Mouse (Mus musculus) megakaryocyte-erythroid progenitor cell, adult 5-6 weeks (primary cell): ENCODE results near the gene Lipk. TPM values are rescaled to one million over a fixed set of nuclear protein-coding genes. Genes with fewer than 3 reads are reported as not detected.

Source experiments
- ATAC-seq: replicated peaks from 2 replicates; pipeline ENCODE4 v1.8.0; 2016; ENCODE audit warnings: mild to moderate bottlenecking, inconsistent platforms; ENCODE audit not compliant: severe bottlenecking, poor library complexity, low FRiP score, low TSS enrichment
- total RNA-seq, 2 experiments: library from RNA; stranded (forward) in 1 of 2; stranded (reverse) in 1 of 2; fragments of 200-1000, 215-1000 nt in 1 of 2; fragments of >200 nt in 1 of 2; fragmentation: Nextera tagmentation in 1 of 2; gene quantifications; 2 replicates each; pipeline ENCODE4 v1.2.3; 2014 to 2017

Lipk gene
- not detected in 2 replicates for total RNA-seq (2014; fragmentation: Nextera tagmentation)
- total RNA-seq (2017), result not detected in 2 replicates

DNA sequence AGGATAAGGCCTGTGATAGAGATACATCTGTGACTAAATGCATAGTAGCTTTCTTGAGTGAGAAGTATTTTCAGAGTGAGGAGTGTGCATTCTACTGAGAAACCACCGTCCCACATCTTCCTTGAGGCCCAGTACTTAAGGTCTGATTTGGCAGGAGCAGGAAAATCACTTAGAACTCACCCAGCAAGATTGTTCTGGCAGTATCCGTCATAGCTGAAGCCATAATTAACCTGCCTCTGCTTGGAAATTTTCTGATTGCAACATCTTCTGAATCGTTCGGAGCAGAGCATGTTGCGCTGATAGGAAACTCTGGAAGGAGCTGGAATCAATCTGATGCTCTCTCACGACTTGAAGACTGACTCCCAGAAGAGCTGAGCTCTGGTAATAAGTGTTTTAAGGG lies at the start of gene Lipk:
Gene Lipk, plus strand, starts transcription at position 289 of the 400 bp plus-strand sequence.
- no peak for ATAC-seq

GRCm38 (mm10) chr19:33960887-33961286 lies 47.2 kb upstream of the Lipk start, which contains the start of gene Lipf:
Gene Lipf (plus strand): TSS chr19:33961187.
- ATAC-seq, result no peak

DNA sequence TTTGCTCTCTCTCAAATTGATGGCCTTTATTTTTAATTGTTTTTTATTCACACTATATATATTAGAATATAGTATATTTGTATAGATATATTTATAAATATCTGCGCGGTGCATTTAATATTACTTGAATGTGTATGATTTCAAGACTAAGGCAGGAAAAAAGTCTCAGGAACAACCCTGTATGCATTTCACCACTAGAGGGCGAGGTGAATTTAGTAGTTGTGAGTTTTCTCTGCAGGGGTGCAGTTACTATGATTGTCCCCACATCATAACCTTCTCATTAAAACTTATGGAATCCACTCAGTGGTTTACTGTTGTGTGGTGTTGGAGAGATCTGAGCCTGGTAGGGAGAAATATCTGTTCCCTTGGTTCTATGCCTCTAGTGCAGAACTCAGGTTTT lies 29.1 kb upstream of the Lipk start:
- ATAC-seq, result no peak

DNA sequence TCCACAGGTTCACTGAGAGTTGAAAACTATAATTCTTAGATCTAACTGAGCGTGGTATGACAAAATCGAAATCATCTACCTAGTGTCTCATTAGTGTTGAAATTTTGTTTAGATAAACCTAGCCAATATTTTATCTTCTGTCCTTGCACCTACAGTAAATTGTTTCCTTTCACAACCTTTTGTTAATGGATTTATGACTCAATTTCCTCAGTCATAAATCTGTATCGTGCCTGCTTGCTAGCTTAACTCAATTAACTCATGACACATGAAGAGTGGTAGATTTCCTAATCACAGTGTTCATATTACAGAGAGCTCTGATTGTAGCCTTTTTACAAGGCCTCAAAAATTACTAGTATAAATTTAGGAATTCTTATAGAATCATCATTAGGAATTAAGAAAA lies 25.0 kb upstream of the Lipk start:
- ATAC-seq, result no peak

DNA sequence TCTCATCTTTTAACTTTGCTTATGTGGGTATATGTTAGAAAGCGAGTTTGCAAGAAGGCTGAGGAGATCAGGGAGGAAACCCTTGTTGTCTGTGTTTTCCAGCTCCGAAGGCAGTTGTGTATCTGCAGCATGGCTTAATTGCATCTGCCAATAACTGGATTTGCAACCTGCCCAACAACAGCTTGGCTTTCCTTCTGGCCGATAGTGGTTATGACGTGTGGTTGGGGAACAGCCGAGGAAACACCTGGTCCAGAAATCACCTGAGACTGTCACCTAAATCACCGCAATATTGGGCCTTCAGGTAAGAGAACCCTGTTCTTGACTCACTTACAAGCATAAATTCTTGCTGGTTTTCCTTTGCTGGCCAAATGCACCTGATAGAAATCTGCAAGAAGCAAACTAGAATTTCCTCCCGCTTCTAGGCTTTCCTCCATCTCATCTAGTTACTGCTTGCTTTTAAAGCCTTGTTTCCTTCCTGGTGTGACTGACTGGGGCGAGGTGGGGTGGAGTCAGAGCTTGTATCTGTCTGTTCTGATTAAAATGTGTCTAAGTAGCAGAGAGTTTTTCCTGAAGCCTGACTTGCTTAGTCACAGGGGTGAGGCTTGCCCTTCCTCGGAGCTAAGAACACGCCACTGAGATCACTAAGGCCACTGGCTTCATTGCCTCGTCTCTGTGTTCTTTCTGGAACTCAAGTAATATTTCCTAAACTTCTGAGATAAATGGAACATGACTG lies 13.5 kb downstream of the Lipk start:
- no peak for ATAC-seq

- no peak for ATAC-seq
Observed at GRCm38 (mm10) chr19:34022759-34023158, 14.7 kb downstream of the Lipk start.

DNA sequence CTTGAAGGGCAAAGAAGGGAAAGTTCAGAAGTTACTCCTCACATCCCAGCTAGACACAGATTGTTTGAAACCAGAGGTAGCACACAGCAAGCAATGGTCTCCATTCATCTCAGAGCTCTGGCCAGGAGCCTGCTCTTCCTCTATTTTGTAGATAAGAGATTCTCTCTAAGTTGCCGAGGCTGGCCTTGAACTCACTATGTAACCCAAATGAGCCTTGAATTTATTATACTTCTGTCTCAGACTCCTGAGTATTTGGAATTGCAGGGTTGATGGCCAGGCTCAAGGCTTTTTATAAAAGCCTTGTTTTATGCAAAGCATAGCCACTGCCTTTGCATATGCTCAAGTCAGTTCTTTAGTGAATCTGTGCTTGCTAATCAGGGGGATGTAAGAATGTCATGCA lies 31.6 kb downstream of the Lipk start:
- ATAC-seq, result no peak

GRCm38 (mm10) chr19:34043008-34043407 lies 34.9 kb downstream of the Lipk start:
- ATAC-seq, result no peak

DNA sequence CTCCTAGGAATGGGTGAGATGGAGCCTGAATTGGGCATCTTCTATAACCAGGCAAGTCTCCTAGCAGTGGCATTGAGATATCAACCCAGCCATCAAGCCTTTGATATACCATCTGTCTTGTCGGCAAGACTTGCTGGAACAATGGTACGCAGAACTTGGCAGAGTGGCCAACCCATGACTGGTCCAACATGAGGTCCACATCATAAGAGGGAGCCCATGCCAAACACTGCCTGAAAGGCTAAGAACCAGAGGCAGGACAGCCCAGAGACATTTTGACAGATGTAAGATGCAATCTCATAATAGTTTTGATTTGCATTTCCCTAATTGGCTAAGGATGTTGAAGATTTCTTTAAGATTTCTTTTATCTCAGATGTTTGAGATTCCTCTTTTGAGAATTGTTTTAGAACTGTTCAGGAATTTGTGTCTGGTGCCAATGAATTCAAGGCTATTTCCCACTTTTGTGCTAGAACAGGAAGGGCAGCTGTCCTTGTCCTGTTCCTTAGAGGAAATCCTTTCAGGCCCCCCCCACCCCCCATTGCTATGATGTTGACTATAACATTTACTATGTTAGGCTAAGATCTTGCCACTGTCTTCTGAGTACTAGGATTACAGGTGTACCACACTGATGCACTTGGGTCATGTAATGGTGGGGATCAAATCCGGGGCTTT lies 41.4 kb downstream of the Lipk start:
- no peak for ATAC-seq

GRCm38 (mm10) chr19:34051502-34051901 lies 43.4 kb downstream of the Lipk start:
- no peak for ATAC-seq

DNA sequence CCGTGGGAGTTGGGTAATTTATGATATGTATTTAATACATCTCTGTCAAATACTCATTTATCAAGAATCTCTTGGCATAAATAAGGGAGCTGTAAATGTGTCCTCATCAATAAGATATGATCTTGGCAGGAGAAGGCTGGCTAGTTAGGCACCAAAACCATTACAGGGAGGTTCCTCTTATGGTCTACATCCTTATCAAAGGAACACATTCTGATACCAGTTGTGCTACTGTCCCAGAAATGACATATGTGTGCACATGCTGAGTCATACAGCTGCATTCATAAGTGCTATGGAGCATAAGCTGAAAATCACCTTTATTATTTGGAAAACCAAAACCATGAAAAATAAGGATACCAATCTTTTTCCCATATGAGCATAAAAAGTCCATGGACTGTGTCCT lies 55.5 kb downstream of the Lipk start:
- ATAC-seq, result no peak

DNA sequence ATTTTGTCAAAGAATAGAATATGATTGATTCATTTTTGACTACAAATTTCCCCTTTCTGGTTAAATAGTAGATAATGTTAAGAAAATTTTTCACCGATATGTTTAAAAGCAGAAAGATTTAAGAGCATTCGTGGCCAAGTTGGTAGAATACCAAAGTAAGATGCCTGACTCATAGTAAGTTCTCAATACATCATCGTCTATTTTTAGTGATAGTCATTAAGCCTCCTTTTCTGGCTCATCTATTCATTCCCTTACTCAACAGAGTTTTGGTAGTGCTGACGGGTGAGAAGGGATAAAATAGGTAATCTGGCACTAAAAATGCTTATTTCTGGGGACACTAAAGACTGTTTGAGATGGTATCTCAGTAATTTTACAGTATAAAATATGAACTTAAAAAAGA lies 56.0 kb downstream of the Lipk start:
- ATAC-seq, result no peak

DNA sequence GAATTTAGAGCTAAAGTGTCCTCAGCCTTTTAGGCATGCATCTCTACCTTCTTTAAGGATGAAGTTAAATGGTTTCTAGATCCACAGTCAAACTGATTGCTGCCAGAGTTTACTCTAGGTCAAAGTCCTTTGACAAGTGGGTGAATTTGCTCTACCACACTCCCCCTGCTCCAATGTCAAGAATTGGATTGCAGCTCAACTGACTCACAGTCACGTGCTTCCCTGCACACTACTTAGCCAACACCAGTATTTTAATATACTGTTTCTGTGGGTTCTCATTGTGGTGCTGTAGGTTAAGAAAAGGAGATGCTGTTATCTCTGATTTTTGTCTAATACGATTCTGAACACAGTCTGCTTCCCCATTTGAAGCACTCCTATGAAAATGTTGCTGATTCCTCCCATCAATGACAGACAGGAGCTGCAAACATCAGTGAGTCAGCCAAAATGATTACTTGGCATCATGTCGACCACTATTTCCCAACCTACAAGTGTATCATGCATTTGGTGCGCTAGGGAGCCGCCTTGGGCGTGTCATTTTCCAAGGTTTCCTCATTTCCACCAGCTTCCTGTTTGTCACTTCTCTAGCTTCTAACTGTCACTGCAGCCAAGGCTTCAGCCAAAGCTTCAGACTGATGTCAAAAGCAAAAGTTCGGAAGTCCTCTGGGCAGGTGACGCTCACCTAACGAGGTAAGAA lies 58.8 kb downstream of the Lipk start, which contains the start of gene Lipn:
Gene Lipn, plus strand, starts transcription at position 580 of the 694 bp plus-strand sequence.
- no peak for ATAC-seq

- no peak for ATAC-seq
Observed at GRCm38 (mm10) chr19:34074239-34074638, 66.1 kb downstream of the Lipk start.

GRCm38 (mm10) chr19:34078130-34078529 lies 70.0 kb downstream of the Lipk start:
- no peak for ATAC-seq

GRCm38 (mm10) chr19:34089011-34089680 lies 81.1 kb downstream of the Lipk start:
- no peak for ATAC-seq

DNA sequence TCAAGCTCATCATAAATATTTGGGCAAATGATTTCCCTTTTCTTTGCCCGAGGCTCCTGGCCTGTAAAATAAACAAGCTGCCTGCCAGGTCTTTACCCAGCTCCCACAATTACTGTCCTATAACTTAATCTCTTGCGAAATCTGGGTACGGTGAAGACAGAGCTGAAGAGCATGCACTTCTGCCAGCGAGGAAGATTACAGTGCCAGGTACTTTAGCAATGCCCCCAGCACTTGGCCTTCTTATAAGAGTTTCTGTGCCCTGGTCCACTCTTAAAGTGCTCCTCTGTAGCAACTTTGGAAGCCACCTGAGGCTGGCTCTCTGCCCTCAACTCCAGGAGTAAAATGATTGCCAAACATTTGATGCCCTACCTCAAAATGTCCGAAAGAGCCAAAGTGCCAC lies 87.3 kb downstream of the Lipk start:
- no peak for ATAC-seq

DNA sequence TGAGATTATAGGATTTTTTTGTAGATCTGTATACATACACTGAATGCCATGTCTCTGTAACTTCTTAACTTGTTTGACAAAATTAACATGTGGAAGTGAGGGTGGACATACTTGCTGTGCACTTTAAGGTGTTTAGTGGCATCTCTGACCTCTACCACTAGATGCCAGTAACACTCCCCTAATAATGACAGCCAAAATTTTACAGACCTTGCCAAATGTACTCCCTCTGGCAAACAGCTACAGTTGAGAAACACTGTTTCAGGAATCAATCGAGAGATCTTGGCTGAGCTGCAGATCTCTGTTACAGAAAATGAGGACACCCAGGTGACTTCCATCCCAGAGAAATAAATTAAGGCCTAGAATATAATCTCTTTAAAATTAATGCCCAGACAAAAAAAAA lies 88.1 kb downstream of the Lipk start:
- no peak for ATAC-seq
